Mouse (Mus musculus) testis, adult 2 months (tissue): ENCODE results near the gene Ankrd54.

Experiments
- CTCF ChIP-seq: fragments of 200-500 bp; IDR thresholded peaks from 2 replicates; pipeline ENCODE4 v1.5.1; 2012; ENCODE audit warnings: low read depth, mild to moderate bottlenecking, inconsistent platforms, low read length, moderate library complexity; ENCODE audit not compliant: control insufficient read depth, insufficient read depth, insufficient replicate concordance
- POLR2A ChIP-seq: fragments of 200-500 bp; IDR thresholded peaks from 2 replicates; pipeline ENCODE4 v1.6.1; 2012; ENCODE audit warnings: low read depth, mild to moderate bottlenecking, inconsistent platforms, low read length, moderate library complexity; ENCODE audit not compliant: control insufficient read depth

DNA sequence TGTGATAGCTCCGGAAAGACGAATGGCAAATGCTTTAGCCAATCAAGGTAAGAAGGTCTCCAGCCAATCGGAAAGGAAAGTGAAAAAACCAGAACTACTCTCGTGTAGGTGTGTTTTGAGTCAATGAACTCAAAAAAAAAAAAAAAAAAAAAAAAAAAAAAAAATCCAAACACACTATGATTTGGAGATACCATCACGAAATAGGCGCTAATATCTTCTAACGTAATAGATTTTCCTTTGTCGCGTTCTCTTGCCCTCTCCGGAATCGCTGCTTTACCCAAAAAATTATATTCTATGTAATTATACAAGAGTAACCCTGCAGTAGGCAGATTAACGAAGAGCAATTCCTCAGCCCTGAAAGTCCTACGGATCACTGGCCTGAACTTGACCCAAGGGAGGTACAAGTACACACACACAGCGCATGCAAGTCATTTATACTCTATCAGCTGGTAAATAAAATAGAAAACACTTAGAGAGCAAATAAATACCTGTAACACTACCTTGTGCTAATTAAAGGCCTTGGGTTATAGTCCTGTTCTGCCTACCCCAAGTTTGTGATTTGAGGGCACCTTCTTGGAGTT is 557 bp upstream of the Ankrd54 start:
- TF ChIP-seq CTCF: no peak
- TF ChIP-seq POLR2A: no peak
